Mouse (Mus musculus) erythroblast, adult 5-6 weeks (primary cell): ENCODE results near the gene Cfb. TPM values are rescaled to one million over a fixed set of nuclear protein-coding genes. Genes with fewer than 3 reads are reported as not detected.
A peak's percentile ranks its signal among the peaks of the same experiment; 100 is the strongest.

ENCODE experiments used
- ATAC-seq: replicated peaks from 2 replicates; pipeline ENCODE4 v1.8.0; 2016; ENCODE audit warnings: moderate number of reproducible peaks, mild to moderate bottlenecking, moderate TSS enrichment, inconsistent platforms; ENCODE audit not compliant: poor library complexity, low FRiP score, severe bottlenecking
- total RNA-seq, 2 experiments: library from RNA; stranded (forward) in 1 of 2; stranded (reverse) in 1 of 2; fragments of 150-400 nt in 1 of 2; fragments of 200-764, 138-1000 nt in 1 of 2; gene quantifications; 2 replicates each; pipeline versions ENCODE4 v1.2.3 to v1.2.4; 2015 to 2017; ENCODE audit warnings: low replicate concordance in 2 of 2

The Cfb gene
- total RNA-seq, 2 experiments from 2014 or later = 0.43 TPM; not detected in 1

- no peak for ATAC-seq
Measured at GRCm38 (mm10) chr17:34887942-34888341, 25.6 kb upstream of the Cfb start.

GRCm38 (mm10) chr17:34885615-34886014 lies 23.3 kb upstream of the Cfb start:
- no peak for ATAC-seq

GRCm38 (mm10) chr17:34884704-34885103 lies 22.4 kb upstream of the Cfb start:
- ATAC-seq = no peak

- ATAC-seq = no peak
Measured at GRCm38 (mm10) chr17:34883332-34883731, 21.0 kb upstream of the Cfb start.

- no peak for ATAC-seq
Measured at GRCm38 (mm10) chr17:34881683-34882310, 19.5 kb upstream of the Cfb start, which contains the start of gene Gm20547. Gene Gm20547, minus strand, starts transcription at chr17:34882042.

- no peak for ATAC-seq
Measured at GRCm38 (mm10) chr17:34881166-34881565, 18.8 kb upstream of the Cfb start.

- no peak for ATAC-seq
Measured at GRCm38 (mm10) chr17:34879336-34879879, 17.1 kb upstream of the Cfb start, which contains the start of gene Zbtb12. Gene Zbtb12, plus strand, starts transcription at chr17:34879483.

- no peak for ATAC-seq
Measured at GRCm38 (mm10) chr17:34874321-34874720, 12.0 kb upstream of the Cfb start.

- ATAC-seq = no peak
Measured at GRCm38 (mm10) chr17:34865981-34866380, 3.7 kb upstream of the Cfb start.

GRCm38 (mm10) chr17:34861704-34862415 lies 458 bp downstream of the Cfb start:
- no peak for ATAC-seq

- no peak for ATAC-seq
Measured at GRCm38 (mm10) chr17:34860514-34860913, 1.8 kb downstream of the Cfb start.

GRCm38 (mm10) chr17:34858670-34859069 lies 3.6 kb downstream of the Cfb start:
- ATAC-seq = no peak

GRCm38 (mm10) chr17:34855825-34856224 lies 6.5 kb downstream of the Cfb start:
- ATAC-seq = no peak

- no peak for ATAC-seq
Measured at GRCm38 (mm10) chr17:34854761-34855160, 7.6 kb downstream of the Cfb start.

- ATAC-seq = no peak
Measured at GRCm38 (mm10) chr17:34853511-34853910, 8.8 kb downstream of the Cfb start.

GRCm38 (mm10) chr17:34850517-34851125 lies 11.7 kb downstream of the Cfb start:
- peak; percentile 42 for ATAC-seq

- peak; percentile 96 for ATAC-seq
Measured at GRCm38 (mm10) chr17:34849722-34850516, 12.4 kb downstream of the Cfb start, which contains the start of the genes Skiv2l and Nelfe. Gene Skiv2l, minus strand, starts transcription at chr17:34850210. Gene Nelfe, plus strand, starts transcription at chr17:34850391.

GRCm38 (mm10) chr17:34847615-34848014 lies 14.7 kb downstream of the Cfb start:
- no peak for ATAC-seq

GRCm38 (mm10) chr17:34847192-34847591 lies 15.1 kb downstream of the Cfb start:
- ATAC-seq = no peak

GRCm38 (mm10) chr17:34844884-34845283 lies 17.4 kb downstream of the Cfb start:
- ATAC-seq = no peak
